Mouse (Mus musculus) G1E (cell line): Measurements from ENCODE around the gene Srpx. TPM values are rescaled to one million over a fixed set of nuclear protein-coding genes. Genes with fewer than 3 reads are reported as not detected.

Source experiments
- ATAC-seq: 2 replicates; pipeline ENCODE4 v1.8.0; 2016; ENCODE audit warnings: mild to moderate bottlenecking; ENCODE audit not compliant: insufficient number of reproducible peaks, poor library complexity, low FRiP score, severe bottlenecking; ENCODE audit errors: extremely low read depth
- DNase-seq: peaks from one replicate; pipeline ENCODE4 v3.0.0; 2012; ENCODE audit warnings: low spot score
- H3K27me3 ChIP-seq: 2 replicates; pipeline ENCODE4 v1.6.1; 2012; ENCODE audit warnings: mild to moderate bottlenecking, low read length, inconsistent platforms; ENCODE audit not compliant: insufficient read depth
- H3K36me3 ChIP-seq: replicated peaks from 2 replicates; pipeline ENCODE3; 2012; ENCODE audit warnings: mild to moderate bottlenecking, inconsistent platforms
- H3K4me1 ChIP-seq: 2 replicates; pipeline ENCODE4 v1.6.1; 2012; ENCODE audit warnings: low read depth, low read length, inconsistent platforms, mixed read lengths; ENCODE audit not compliant: insufficient read depth
- H3K4me3 ChIP-seq: 2 replicates; pipeline ENCODE4 v1.5.1; 2012; ENCODE audit warnings: low read depth, mild to moderate bottlenecking, inconsistent platforms, low read length, moderate library complexity, mixed read lengths
- H3K9me3 ChIP-seq: replicated peaks from 2 replicates; pipeline ENCODE4 v1.6.1; 2012; ENCODE audit warnings: inconsistent platforms
- CTCF ChIP-seq: IDR thresholded peaks from 2 replicates; pipeline ENCODE4 v1.5.1; 2012; ENCODE audit warnings: low read depth, low read length, inconsistent platforms, mixed read lengths
- GATA1 ChIP-seq: IDR thresholded peaks from 2 replicates; pipeline ENCODE4 v1.6.1; 2012; ENCODE audit warnings: borderline replicate concordance, low read length, inconsistent platforms, mixed read lengths
- GATA2 ChIP-seq: IDR thresholded peaks from 2 replicates; pipeline ENCODE4 v1.6.1; 2012; ENCODE audit warnings: low read depth, low read length, inconsistent platforms, borderline replicate concordance
- POLR2AphosphoS5 ChIP-seq: IDR thresholded peaks from 2 replicates; pipeline ENCODE4 v1.6.1; 2012; ENCODE audit warnings: low read depth, low read length, inconsistent platforms; ENCODE audit not compliant: insufficient replicate concordance
- TAL1 ChIP-seq: conservative IDR thresholded peaks from 2 replicates; pipeline ENCODE4 v1.6.1; 2012; ENCODE audit warnings: low read depth, low read length, inconsistent platforms, mixed read lengths
- polyA plus RNA-seq: library from polyadenylated mRNA; stranded (reverse); fragments of >175 nt; gene quantifications from 2 replicates; pipeline ENCODE4 v1.2.3, GENCODE M21; 2012
- total RNA-seq, 2 experiments: library from RNA; stranded (forward) in 1 of 2; stranded (reverse) in 1 of 2; fragments of 200-1000 nt in 1 of 2; fragments of >200 nt in 1 of 2; fragmentation: Nextera tagmentation in 1 of 2; gene quantifications; 2 replicates each; pipeline ENCODE4 v1.2.3; 2014 to 2017

The Srpx gene
- total RNA-seq (2014; fragmentation: Nextera tagmentation) (not detected in 2 replicates), total RNA-seq (2017) (not detected in 2 replicates), polyA plus RNA-seq (not detected in 2 replicates)

DNA sequence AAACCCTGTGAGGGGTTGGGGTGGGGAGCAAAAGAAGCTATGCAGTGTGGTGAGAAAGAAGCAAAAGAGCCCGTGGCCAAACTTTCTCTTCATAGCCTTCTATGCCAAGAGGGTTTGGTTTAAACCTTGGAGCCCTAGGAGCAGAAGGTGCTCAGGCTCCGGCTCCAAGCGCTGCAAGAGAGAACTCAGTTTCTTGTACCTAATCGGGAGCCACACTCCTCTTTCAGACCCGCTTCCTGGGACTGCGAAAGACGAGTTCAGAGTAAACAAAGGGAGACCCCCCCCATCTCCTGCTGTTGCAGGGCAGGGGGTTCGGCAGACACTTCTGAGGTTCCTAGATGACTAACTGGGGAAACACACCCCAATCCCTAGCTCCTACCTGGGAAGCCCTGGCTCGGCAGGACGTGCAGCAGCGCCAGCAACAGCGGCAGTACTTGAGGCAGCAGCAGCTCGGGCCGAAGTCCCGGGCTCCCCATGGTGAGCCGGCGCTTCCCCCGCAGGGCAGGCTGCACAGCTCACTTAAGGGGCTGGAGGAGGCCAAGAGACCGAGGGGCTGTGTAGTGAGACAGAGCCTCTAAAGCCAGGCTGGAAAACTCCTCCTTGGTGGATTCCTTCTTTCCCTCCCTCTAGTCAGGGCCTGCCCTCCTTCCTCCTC lies at the start of gene Srpx:
Gene Srpx, minus strand, starts transcription at position 645 of the 655 bp plus-strand sequence.
- no peak for DNase-seq
- Histone ChIP-seq H3K4me1 (no peaks in the 10 kb centered on the region), H3K27me3 (no peaks in the 10 kb centered on the region), H3K9me3 (no peaks in the 10 kb centered on the region), H3K36me3 (no peaks in the 10 kb centered on the region), H3K4me3 (no peak within 1 kb of the TSS)
- no peak for ATAC-seq
- no peak for TF ChIP-seq POLR2AphosphoS5
- no peak for TF ChIP-seq GATA1
- TF ChIP-seq GATA2: no peak
- TF ChIP-seq CTCF: no peak
- TF ChIP-seq TAL1: no peak

DNA sequence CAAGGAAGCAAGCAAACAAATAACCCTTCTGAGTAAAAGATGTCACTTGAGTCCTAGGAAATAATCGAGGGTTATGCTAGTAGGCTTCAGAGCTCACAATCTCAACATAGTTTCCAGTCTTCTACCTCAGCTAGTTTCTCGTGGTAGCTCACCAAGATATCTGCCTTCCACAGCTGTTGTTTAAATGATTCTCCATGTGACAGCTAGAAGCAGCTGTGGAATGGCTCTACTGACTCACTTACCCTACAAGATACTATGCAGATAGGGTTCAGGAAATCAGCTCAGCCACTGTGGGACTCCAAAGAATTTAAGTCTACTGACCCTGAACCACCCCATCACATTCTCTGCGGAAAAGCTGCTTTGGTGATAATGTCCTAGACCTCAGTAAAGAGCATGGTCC lies 34.9 kb upstream of the Srpx start:
- Histone ChIP-seq H3K9me3 (no peaks in the 10 kb centered on the region), H3K27me3 (no peaks in the 10 kb centered on the region), H3K4me3 (no peak overlapping the region), H3K4me1 (no peaks in the 10 kb centered on the region), H3K36me3 (no peaks in the 10 kb centered on the region)
- no peak for ATAC-seq
- no peak for DNase-seq
- TF ChIP-seq GATA1: no peak
- TF ChIP-seq POLR2AphosphoS5: no peak
- TF ChIP-seq TAL1: no peak
- no peak for TF ChIP-seq CTCF
- TF ChIP-seq GATA2: no peak

DNA sequence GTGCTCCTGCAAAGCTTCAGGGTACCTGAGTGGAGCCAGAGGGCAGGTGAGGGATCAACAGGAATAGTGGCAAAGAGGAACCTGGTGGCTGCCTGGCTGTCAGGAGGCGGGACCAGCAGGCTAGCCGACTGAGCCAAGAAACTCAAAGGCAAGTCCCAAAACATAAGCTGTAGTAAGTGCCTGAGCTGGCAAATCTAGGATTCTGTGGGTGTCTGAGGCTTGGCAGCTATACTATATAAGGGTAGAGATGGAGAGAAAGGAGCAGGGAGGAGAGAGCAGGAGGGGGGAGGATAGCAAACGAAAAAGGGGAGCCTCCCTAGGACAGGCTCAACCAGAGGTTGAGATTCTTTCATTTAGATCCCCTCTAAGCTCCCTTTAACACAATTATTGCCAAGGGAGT lies 1.7 kb downstream of the Srpx start:
- Histone ChIP-seq H3K9me3 (no peaks in the 10 kb centered on the region), H3K4me3 (no peak overlapping the region), H3K4me1 (no peaks in the 10 kb centered on the region), H3K27me3 (no peaks in the 10 kb centered on the region), H3K36me3 (no peaks in the 10 kb centered on the region)
- no peak for TF ChIP-seq POLR2AphosphoS5
- no peak for ATAC-seq
- no peak for DNase-seq

DNA sequence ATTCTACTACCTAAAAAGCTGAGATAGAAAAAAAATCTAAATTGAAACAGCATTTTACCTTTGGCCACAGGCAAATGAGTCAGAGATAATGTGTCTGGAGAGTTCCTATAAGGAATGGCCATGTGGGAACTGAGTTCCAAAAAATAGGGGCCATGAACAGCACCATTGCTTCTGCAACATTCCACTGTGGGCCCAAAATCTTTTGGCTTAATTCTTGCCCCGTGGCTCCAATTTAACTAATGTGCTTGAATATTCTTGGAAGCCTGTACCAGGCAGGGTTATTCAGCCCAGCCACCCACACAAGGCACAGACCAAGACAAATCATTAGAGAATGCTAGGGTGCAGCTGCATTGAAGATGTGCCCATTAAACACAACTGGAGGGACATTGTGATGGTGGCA lies 6.8 kb downstream of the Srpx start:
- no peaks in the 10 kb centered on the region for H3K27me3 ChIP-seq
- no peak overlapping the region for H3K4me3 ChIP-seq
- TF ChIP-seq GATA1 (no peak), GATA2 (no peak), CTCF (no peak), TAL1 (no peak), POLR2AphosphoS5 (no peak)
- ATAC-seq (no peak), DNase-seq (no peak)
- H3K36me3 ChIP-seq: no peaks in the 10 kb centered on the region
- no peaks in the 10 kb centered on the region for H3K9me3 ChIP-seq
- H3K4me1 ChIP-seq: no peaks in the 10 kb centered on the region

DNA sequence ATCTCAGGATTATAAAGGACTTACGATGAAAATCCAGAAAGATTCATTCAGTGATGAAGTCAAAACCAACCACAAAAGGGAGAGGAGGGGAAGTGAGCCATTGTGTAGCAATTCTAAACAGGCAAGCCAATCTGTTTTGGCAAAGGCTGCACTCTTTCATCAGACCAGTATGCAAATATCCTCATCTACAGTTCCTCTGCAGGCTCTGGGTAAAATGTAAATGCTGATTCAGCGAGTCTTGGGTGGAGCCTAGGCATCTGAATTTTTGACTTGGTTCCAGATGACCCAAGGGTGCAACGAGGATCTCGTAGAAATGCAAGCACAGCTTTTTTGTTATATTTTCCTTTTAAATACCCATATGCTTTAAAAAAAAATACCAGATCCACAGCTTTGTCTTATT lies 9.0 kb downstream of the Srpx start:
- TF ChIP-seq GATA1 (no peak), CTCF (no peak), GATA2 (no peak), TAL1 (no peak), POLR2AphosphoS5 (no peak)
- H3K36me3 ChIP-seq: no peaks in the 10 kb centered on the region
- DNase-seq: no peak
- no peaks in the 10 kb centered on the region for H3K9me3 ChIP-seq
- no peaks in the 10 kb centered on the region for H3K27me3 ChIP-seq
- no peak for ATAC-seq
- no peak overlapping the region for H3K4me3 ChIP-seq
- H3K4me1 ChIP-seq: no peaks in the 10 kb centered on the region

DNA sequence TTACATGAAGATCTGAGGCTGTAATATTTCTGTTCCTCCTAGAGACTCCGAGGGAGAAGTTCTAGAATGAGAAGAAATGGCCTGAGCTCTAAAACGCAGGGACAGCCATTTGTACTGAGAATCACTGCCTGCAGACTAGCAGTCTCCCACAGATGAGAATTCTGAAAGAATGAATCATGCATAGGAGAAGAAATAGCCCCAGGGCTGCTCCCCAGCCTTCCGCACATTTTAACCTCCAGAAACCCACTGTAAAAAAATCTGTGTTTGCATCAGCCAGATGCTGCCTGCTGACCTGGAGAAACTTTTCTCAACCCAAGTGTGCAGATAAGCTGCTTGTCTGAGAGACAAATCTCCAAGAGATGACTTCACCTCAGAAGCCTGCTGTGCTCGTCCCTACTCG lies 12.0 kb downstream of the Srpx start:
- no peak for ATAC-seq
- H3K27me3 ChIP-seq: no peaks in the 10 kb centered on the region

More for the DNA sequence above, 12.0 kb downstream of the Srpx start:
- no peaks in the 10 kb centered on the region for H3K4me1 ChIP-seq
- H3K9me3 ChIP-seq: no peaks in the 10 kb centered on the region
- no peak overlapping the region for H3K4me3 ChIP-seq
- TF ChIP-seq CTCF (no peak), GATA2 (no peak), GATA1 (no peak), TAL1 (no peak), POLR2AphosphoS5 (no peak)
- no peaks in the 10 kb centered on the region for H3K36me3 ChIP-seq
- no peak for DNase-seq
